Mouse (Mus musculus) adrenal gland, postnatal 36 days (tissue): ENCODE measurements around the gene Mospd2. TPM values are rescaled to one million over a fixed set of nuclear protein-coding genes. Genes with fewer than 3 reads are reported as not detected.

Experiments used
- DNase-seq, 2 experiments: peaks; one replicate each; pipeline ENCODE4 v3.0.0; 2021; ENCODE audit warnings: mixed read lengths in 1 of 2
- long read RNA-seq, 2 experiments: library from polyadenylated mRNA; stranded (forward); transcript quantifications; one replicate each; pipeline ENCODE4 v2.0.0; 2021; ENCODE audit warnings: borderline sequencing depth in 2 of 2
- total RNA-seq, 2 experiments: library from RNA; stranded (reverse); gene quantifications; 2 replicates each; pipeline ENCODE4 v1.2.3; 2021

Gene Mospd2
- 10 to 100 TPM; 21.5 to 38.5 TPM for total RNA-seq
- long read RNA-seq, experiment 1, partial matches to known transcripts, result 0 of 8 reads
- long read RNA-seq, experiment 1, other reads (novel, unspliced or antisense), result 1 of 8 reads
- long read RNA-seq, experiment 2, partial matches to known transcripts, result 0 of 3 reads
- long read RNA-seq, experiment 2, other reads (novel, unspliced or antisense), result 0 of 3 reads

GRCm38 (mm10) chrX:164980193-164980775 is at the start of gene Mospd2, which contains the start of gene Fancb:
Mospd2 (minus strand) TSS chrX:164980375.
Fancb (plus strand) TSS chrX:164980592.
- DNase-seq, result peak; percentile 90

- DNase-seq, result no peak
Measured at GRCm38 (mm10) chrX:165004779-165005324, 24.7 kb upstream of the Mospd2 start, which contains the start of gene Gm17604. Gm17604 (minus strand) TSS chrX:165004829.

GRCm38 (mm10) chrX:165003141-165003540 is 23.0 kb upstream of the Mospd2 start:
- DNase-seq, result no peak

GRCm38 (mm10) chrX:164978866-164979265 is 1.3 kb downstream of the Mospd2 start:
- DNase-seq, result no peak

GRCm38 (mm10) chrX:164971206-164971605 is 9.0 kb downstream of the Mospd2 start:
- DNase-seq, result no peak

- no peak for DNase-seq
Measured at GRCm38 (mm10) chrX:164965750-164966448, 14.3 kb downstream of the Mospd2 start.

- DNase-seq, result no peak
Measured at GRCm38 (mm10) chrX:164952601-164953375, 27.4 kb downstream of the Mospd2 start.

GRCm38 (mm10) chrX:164951858-164952576 is 28.2 kb downstream of the Mospd2 start:
- no peak for DNase-seq

- DNase-seq, result no peak
Measured at GRCm38 (mm10) chrX:164941540-164941939, 38.6 kb downstream of the Mospd2 start.

- DNase-seq, result no peak
Measured at GRCm38 (mm10) chrX:164912993-164913392, 67.2 kb downstream of the Mospd2 start.

- DNase-seq, result no peak
Measured at GRCm38 (mm10) chrX:164912186-164912585, 68.0 kb downstream of the Mospd2 start.

- DNase-seq, result no peak
Measured at GRCm38 (mm10) chrX:164901847-164902246, 78.3 kb downstream of the Mospd2 start.

- DNase-seq, result peak in 1 of 2 experiments; percentile 13
Measured at GRCm38 (mm10) chrX:164899805-164900204, 80.4 kb downstream of the Mospd2 start.

GRCm38 (mm10) chrX:164886260-164886659 is 93.9 kb downstream of the Mospd2 start:
- no peak for DNase-seq

Other genes with a start within 250 kb of the Mospd2 start
- gene Fancb, start 217 bp upstream of the Mospd2 start, total RNA-seq, result under 1 TPM; 0.73 to 0.76 TPM
- not detected for gene Gm17604, start 24.5 kb upstream of the Mospd2 start, total RNA-seq